Mouse (Mus musculus): ENCODE measurements around the gene Nr3c2. TPM values are rescaled to one million over a fixed set of nuclear protein-coding genes. Genes with fewer than 3 reads are reported as not detected.

Gene Nr3c2
- total and polyA plus RNA-seq, 3 experiments: 0.12 to 0.30 TPM; not detected in 1

- dilution Hi-C loops (cut with MboI; ENCODE audit: extremely low pct_ligation_motif_present, extremely low pct_unique_long_range_greater_than_20kb, low sequenced_read_pairs): no loop called here
- no peak overlapping the region for H3K9ac ChIP-seq (ENCODE audit: insufficient read depth, low read depth)
- no peaks in the 10 kb centered on the region for H3K9me3 ChIP-seq (replicated peaks; ENCODE audit: low read length)
- no peaks in the 10 kb centered on the region for H3K36me3 ChIP-seq (replicated peaks in 1 of 2; ENCODE audit: control insufficient read depth in 1 of 2, insufficient read depth in 1 of 2, low read length in 1 of 2)
- 0 out of 4 replicates have a peak, but pooled peaks cover 0 to 5% of the 10 kb centered on the region in 2 experiments for H3K4me1 ChIP-seq (ENCODE audit: control insufficient read depth in 1 of 2, insufficient read depth in 2 of 2)
- no peak overlapping the region for H3K27ac ChIP-seq (ENCODE audit: insufficient read depth, low read depth)
- in situ Hi-C loops (cut with MboI; ENCODE audit: low pct_ligation_motif_present, low pct_unique_long_range_greater_than_20kb, low sequenced_read_pairs): no loop called here
- no peaks in the 10 kb centered on the region for H3K27me3 ChIP-seq (replicated peaks)
- no peak overlapping the region for H3K4me2 ChIP-seq (ENCODE audit: insufficient read depth, low read depth, poor library complexity, severe bottlenecking)
- no peaks in the 10 kb centered on the region for H3K79me2 ChIP-seq (replicated peaks; ENCODE audit: control insufficient read depth, extremely low read depth, insufficient read depth, poor library complexity, severe bottlenecking)
- H3K4me3 ChIP-seq (replicated peaks in 1 of 3; ENCODE audit: low read depth in 2 of 3, low read length in 2 of 3, poor library complexity in 1 of 3): no peak overlapping the region
- TF ChIP-seq MYC (IDR thresholded peaks at IDR 0.05; ENCODE audit: low read depth, low read length) (no peak), SMC3 (IDR thresholded peaks at IDR 0.05; ENCODE audit: low read depth, low read length) (no peak), JUND (conservative IDR thresholded peaks at IDR 0.05; ENCODE audit: low read depth, low read length) (no peak), UBTF (IDR thresholded peaks at IDR 0.05; ENCODE audit: low read depth, low read length) (no peak), CHD2 (IDR thresholded peaks at IDR 0.05; ENCODE audit: low read length) (no peak), NRF1 (IDR thresholded peaks at IDR 0.05; ENCODE audit: low read depth, low read length) (no peak), CHD1 (IDR thresholded peaks at IDR 0.05; ENCODE audit: low read depth, low read length) (no peak), GABPA (IDR thresholded peaks at IDR 0.05; ENCODE audit: insufficient replicate concordance, low read depth, low read length) (no peak), IRF4 (IDR thresholded peaks at IDR 0.05; ENCODE audit: low read depth, low read length) (no peak), BHLHE40 (IDR thresholded peaks at IDR 0.05; ENCODE audit: low read depth, low read length) (no peak), ETS1 (conservative IDR thresholded peaks at IDR 0.05; ENCODE audit: low read depth, low read length) (no peak), SIN3A (IDR thresholded peaks at IDR 0.05; ENCODE audit: low read length) (no peak), MAFK (IDR thresholded peaks at IDR 0.05; ENCODE audit: insufficient replicate concordance, low read length) (no peak), JUN (IDR thresholded peaks at IDR 0.05; ENCODE audit: insufficient read depth, low read depth, low read length) (no peak), NELFE (IDR thresholded peaks at IDR 0.05; ENCODE audit: low read depth, low read length) (no peak), ZKSCAN1 (IDR thresholded peaks at IDR 0.05; ENCODE audit: borderline replicate concordance, low read depth, low read length) (no peak), ZMIZ1 (IDR thresholded peaks at IDR 0.05; ENCODE audit: low read depth, low read length) (no peak)
- DNase-seq (ENCODE audit: extremely low read depth): no peak
Measured at GRCm38 (mm10) chr8:77175471-77175870, 276.2 kb downstream of the Nr3c2 start.

GRCm38 (mm10) chr8:77176343-77176742 is 277.1 kb downstream of the Nr3c2 start:
- TF ChIP-seq NRF1 (IDR thresholded peaks at IDR 0.05; ENCODE audit: low read depth, low read length) (no peak), KAT2A (IDR thresholded peaks at IDR 0.05; ENCODE audit: insufficient replicate concordance, low read length) (no peak), MEF2A (IDR thresholded peaks at IDR 0.05; ENCODE audit: borderline replicate concordance, low read depth, low read length) (no peak), ZMIZ1 (IDR thresholded peaks at IDR 0.05; ENCODE audit: low read depth, low read length) (no peak), PAX5 (IDR thresholded peaks at IDR 0.05; ENCODE audit: low read length) (no peak), CHD2 (IDR thresholded peaks at IDR 0.05; ENCODE audit: low read length) (no peak), ZNF384 (IDR thresholded peaks at IDR 0.05; ENCODE audit: low read depth, low read length) (no peak), IRF4 (IDR thresholded peaks at IDR 0.05; ENCODE audit: low read depth, low read length) (no peak), CTCF (conservative IDR thresholded peaks at IDR 0.05 in 1 of 2, IDR thresholded peaks at IDR 0.05 in 1 of 2; ENCODE audit: low read depth in 2 of 2, low read length in 2 of 2) (no peak), TBP (conservative IDR thresholded peaks at IDR 0.05; ENCODE audit: low read depth, low read length) (no peak), SIN3A (IDR thresholded peaks at IDR 0.05; ENCODE audit: low read length) (no peak), ZKSCAN1 (IDR thresholded peaks at IDR 0.05; ENCODE audit: borderline replicate concordance, low read depth, low read length) (no peak), MYC (IDR thresholded peaks at IDR 0.05; ENCODE audit: low read depth, low read length) (no peak), POLR2AphosphoS2 (IDR thresholded peaks at IDR 0.05; ENCODE audit: low read depth, low read length) (no peak), MAX (IDR thresholded peaks at IDR 0.05; ENCODE audit: low read length) (no peak), RAD21 (IDR thresholded peaks at IDR 0.05; ENCODE audit: low read depth, low read length) (no peak)
- dilution Hi-C loops (cut with MboI; ENCODE audit: extremely low pct_ligation_motif_present, extremely low pct_unique_long_range_greater_than_20kb, low sequenced_read_pairs): no loop called here
- H3K4me2 ChIP-seq (ENCODE audit: insufficient read depth, low read depth, poor library complexity, severe bottlenecking): no peak overlapping the region
- H3K27me3 ChIP-seq (replicated peaks): no peaks in the 10 kb centered on the region
- DNase-seq (ENCODE audit: extremely low read depth): no peak
- in situ Hi-C loops (cut with MboI; ENCODE audit: low pct_ligation_motif_present, low pct_unique_long_range_greater_than_20kb, low sequenced_read_pairs): no loop called here
- H3K4me1 ChIP-seq (ENCODE audit: control insufficient read depth in 1 of 2, insufficient read depth in 2 of 2): 0 out of 4 replicates have a peak, but pooled peaks cover 0 to 5% of the 10 kb centered on the region in 2 experiments
- H3K79me2 ChIP-seq (replicated peaks; ENCODE audit: control insufficient read depth, extremely low read depth, insufficient read depth, poor library complexity, severe bottlenecking): no peaks in the 10 kb centered on the region
- H3K27ac ChIP-seq (ENCODE audit: insufficient read depth, low read depth): no peak overlapping the region
- H3K9ac ChIP-seq (ENCODE audit: insufficient read depth, low read depth): no peak overlapping the region
- no peak overlapping the region for H3K4me3 ChIP-seq (replicated peaks in 1 of 3; ENCODE audit: low read depth in 2 of 3, low read length in 2 of 3, poor library complexity in 1 of 3)
- no peaks in the 10 kb centered on the region for H3K36me3 ChIP-seq (replicated peaks in 1 of 2; ENCODE audit: control insufficient read depth in 1 of 2, insufficient read depth in 1 of 2, low read length in 1 of 2)
- no peaks in the 10 kb centered on the region for H3K9me3 ChIP-seq (replicated peaks; ENCODE audit: low read length)

All from CH12.LX (cell line).